In genomic region chr16:62496697-62497096, GRCm38 (mm10) we compare ENCODE assay signal across 17 mouse cellular contexts.
"Had no signal": no experiment of that assay in that cellular context is flagged by ENCODE, and none has a peak within 500 bp of the region (broad histone marks: within the 10 kb centered on the region; RNA-seq: fewer than 3 reads in every experiment).

No protein-coding gene starts in this region.

- H3K9ac ChIP-seq: limb, embryonic 12.5 days; liver, embryonic 13.5 days; liver, postnatal 0 days; lung, embryonic 15.5 days; neural tube, embryonic 13.5 days had no signal

- H3K27ac ChIP-seq: layer of hippocampus, adult 2 months; limb, embryonic 12.5 days; liver, embryonic 13.5 days; lung, embryonic 15.5 days; macrophage; neural tube, embryonic 13.5 days had no signal

- H3K4me3 ChIP-seq: layer of hippocampus, adult 2 months; limb, embryonic 12.5 days; liver, embryonic 13.5 days; lung, embryonic 15.5 days; megakaryocyte, embryonic 14.5 days; neural tube, embryonic 13.5 days had no signal

- H3K27me3 ChIP-seq: limb, embryonic 12.5 days; liver, embryonic 13.5 days; lung, embryonic 15.5 days; megakaryocyte, embryonic 14.5 days; neural tube, embryonic 13.5 days had no signal

- H3K4me1 ChIP-seq: limb, embryonic 12.5 days; liver, embryonic 13.5 days; lung, embryonic 15.5 days; megakaryocyte, embryonic 14.5 days; neural tube, embryonic 13.5 days had no signal

- DNase-seq: kidney, adult 8-10 months; kidney, postnatal 36 days; liver; liver, embryonic 13.5 days; liver, postnatal 0 days; lung, postnatal 14 days; retina, postnatal 1 day; right cerebral cortex, postnatal 4 days; spleen, adult 18-20 months; thymus, adult 18-20 months; thymus, postnatal 25 days had no signal

- H3K36me3 ChIP-seq: limb, embryonic 12.5 days; liver, embryonic 13.5 days; lung, embryonic 15.5 days; neural tube, embryonic 13.5 days had no signal

- H3K4me2 ChIP-seq: limb, embryonic 12.5 days; liver, embryonic 13.5 days; lung, embryonic 15.5 days; neural tube, embryonic 13.5 days had no signal

- ATAC-seq: liver, postnatal 0 days had no signal

- H3K9me3 ChIP-seq: limb, embryonic 12.5 days; liver, embryonic 13.5 days; lung, embryonic 15.5 days; neural tube, embryonic 13.5 days had no signal
